Mouse (Mus musculus) cortical plate, adult 2 months (tissue): Measurements from ENCODE around the gene Cd37. TPM values are rescaled to one million over a fixed set of nuclear protein-coding genes. Genes with fewer than 3 reads are reported as not detected.

Experiments used
- H3K27ac ChIP-seq: fragments of 200-500 bp; 2 replicates; pipeline ENCODE4 v1.5.1; 2012; ENCODE audit warnings: low read length, control low read depth, inconsistent platforms; ENCODE audit not compliant: insufficient read depth
- H3K4me1 ChIP-seq: fragments of 200-500 bp; 2 replicates; pipeline ENCODE4 v1.6.1; 2011; ENCODE audit warnings: low read length; ENCODE audit not compliant: control insufficient read depth, insufficient read depth
- H3K4me3 ChIP-seq: fragments of 200-500 bp; 2 replicates; pipeline ENCODE4 v1.5.1; 2011; ENCODE audit warnings: mild to moderate bottlenecking, low read length, control low read depth; ENCODE audit not compliant: insufficient read depth
- CTCF ChIP-seq: fragments of 200-500 bp; IDR thresholded peaks from 2 replicates; pipeline ENCODE4 v1.5.1; 2011; ENCODE audit warnings: mild to moderate bottlenecking, control low read depth, low read length; ENCODE audit not compliant: insufficient read depth; ENCODE audit errors: extremely low read depth
- POLR2A ChIP-seq: fragments of 200-500 bp; IDR thresholded peaks from 2 replicates; pipeline ENCODE4 v1.6.1; 2011; ENCODE audit warnings: mild to moderate bottlenecking, low read length, control low read depth; ENCODE audit not compliant: insufficient read depth; ENCODE audit errors: extremely low read depth
- polyA plus RNA-seq: library from polyadenylated mRNA; depleted of rRNA; stranded (reverse); fragments of >200 nt; gene quantifications from 2 replicates; pipeline ENCODE4 v1.2.3, GENCODE M21; 2012; rRNA removed

Cd37 gene
- polyA plus RNA-seq, 1 experiment: 11.9 TPM

- H3K4me3 ChIP-seq: no peak overlapping the region
- H3K27ac ChIP-seq: no peak overlapping the region
- TF ChIP-seq POLR2A: no peak
- TF ChIP-seq CTCF: no peak
- 0 out of 2 replicates have a peak, but pooled peaks cover 2% of the 10 kb centered on the region for H3K4me1 ChIP-seq
Measured at GRCm38 (mm10) chr7:45193871-45194785, 44.8 kb downstream of the Cd37 start.

GRCm38 (mm10) chr7:45193406-45193805 lies 45.5 kb downstream of the Cd37 start:
- TF ChIP-seq CTCF (no peak), POLR2A (no peak)
- Histone ChIP-seq H3K4me3 (no peak overlapping the region), H3K27ac (no peak overlapping the region), H3K4me1 (peaks cover 2% of the 10 kb centered on the region; the same call in 1 of the 2 replicates)

GRCm38 (mm10) chr7:45192585-45193310 lies 46.2 kb downstream of the Cd37 start:
- Histone ChIP-seq H3K27ac (no peak overlapping the region), H3K4me3 (no peak overlapping the region), H3K4me1 (peaks cover 2% of the 10 kb centered on the region; the same call in 1 of the 2 replicates)
- TF ChIP-seq POLR2A: no peak
- TF ChIP-seq CTCF: no peak

GRCm38 (mm10) chr7:45191803-45192363 lies 47.0 kb downstream of the Cd37 start:
- peaks cover 2% of the 10 kb centered on the region; the same call in 1 of the 2 replicates for H3K4me1 ChIP-seq
- no peak overlapping the region for H3K27ac ChIP-seq
- H3K4me3 ChIP-seq: no peak overlapping the region
- no peak for TF ChIP-seq CTCF

- Histone ChIP-seq H3K4me3 (no peak overlapping the region), H3K4me1 (no peaks in the 10 kb centered on the region; the same call in 1 of the 2 replicates), H3K27ac (no peak overlapping the region)
- TF ChIP-seq CTCF (no peak), POLR2A (no peak)
Measured at GRCm38 (mm10) chr7:45191161-45191560, 47.8 kb downstream of the Cd37 start.

- no peaks in the 10 kb centered on the region; the same call in 1 of the 2 replicates for H3K4me1 ChIP-seq
- no peak overlapping the region for H3K27ac ChIP-seq
- no peak for TF ChIP-seq CTCF
- no peak for TF ChIP-seq POLR2A
- H3K4me3 ChIP-seq: no peak overlapping the region
Measured at GRCm38 (mm10) chr7:45190186-45190585, 48.7 kb downstream of the Cd37 start.

- TF ChIP-seq CTCF: no peak
- TF ChIP-seq POLR2A: 0 out of 2 replicates have a peak, but pooled peaks have one; percentile 5
- no peak overlapping the region for H3K4me3 ChIP-seq
- H3K4me1 ChIP-seq: no peaks in the 10 kb centered on the region; the same call in 1 of the 2 replicates
- H3K27ac ChIP-seq: no peak overlapping the region
Measured at GRCm38 (mm10) chr7:45189600-45189999, 49.3 kb downstream of the Cd37 start.

GRCm38 (mm10) chr7:45185921-45186320 lies 53.0 kb downstream of the Cd37 start:
- H3K27ac ChIP-seq: no peak overlapping the region
- H3K4me1 ChIP-seq: no peaks in the 10 kb centered on the region; the same call in 1 of the 2 replicates
- H3K4me3 ChIP-seq: no peak overlapping the region
- TF ChIP-seq CTCF: no peak
- no peak for TF ChIP-seq POLR2A

- Histone ChIP-seq H3K27ac (no peak overlapping the region), H3K4me1 (no peaks in the 10 kb centered on the region; the same call in 1 of the 2 replicates), H3K4me3 (no peak overlapping the region)
- TF ChIP-seq CTCF (no peak), POLR2A (no peak)
Measured at GRCm38 (mm10) chr7:45183672-45184071, 55.2 kb downstream of the Cd37 start.

Other genes starting within 250 kb of the Cd37 start
- gene Irf3, start 241.5 kb downstream of the Cd37 start, polyA plus RNA-seq: 82.4 and 87.4 TPM in 2 replicates
- 6.0 and 6.2 TPM in 2 replicates for gene Bcl2l12, start 240.4 kb downstream of the Cd37 start, polyA plus RNA-seq
- gene Scaf1, start 222.8 kb downstream of the Cd37 start, polyA plus RNA-seq: 126 and 128 TPM in 2 replicates
- gene Rras, start 221.2 kb downstream of the Cd37 start, polyA plus RNA-seq: 34.2 and 38.3 TPM in 2 replicates
- gene Prr12, start 186.2 kb downstream of the Cd37 start, polyA plus RNA-seq: 14.6 and 15.5 TPM in 2 replicates
- 89.5 and 92.3 TPM in 2 replicates for gene Nosip, start 176.7 kb downstream of the Cd37 start, polyA plus RNA-seq
- 21.4 and 23.2 TPM in 2 replicates for gene Prrg2, start 176.4 kb downstream of the Cd37 start, polyA plus RNA-seq
- 12.8 and 13.1 TPM in 2 replicates for gene Rcn3, start 146.9 kb downstream of the Cd37 start, polyA plus RNA-seq
- 30.7 and 37.0 TPM in 2 replicates for gene Fcgrt, start 135.3 kb downstream of the Cd37 start, polyA plus RNA-seq
- 361 and 402 TPM in 2 replicates for gene Rps11, start 114.7 kb downstream of the Cd37 start, polyA plus RNA-seq
- gene Rpl13a, start 110.4 kb downstream of the Cd37 start, polyA plus RNA-seq: 1,470 and 1,570 TPM in 2 replicates
- 0.08 and 0.32 TPM in 2 replicates for gene Gm45713, start 102.9 kb downstream of the Cd37 start, polyA plus RNA-seq
- 18.4 and 20.8 TPM in 2 replicates for gene Flt3l, start 102.7 kb downstream of the Cd37 start, polyA plus RNA-seq
- gene Pih1d1, start 84.8 kb downstream of the Cd37 start, polyA plus RNA-seq: 59.4 and 60.2 TPM in 2 replicates
- gene Aldh16a1, start 84.5 kb downstream of the Cd37 start, polyA plus RNA-seq: 8.1 and 10.3 TPM in 2 replicates
- gene Slc17a7, start 75.2 kb downstream of the Cd37 start, polyA plus RNA-seq: 1,033 and 1,121 TPM in 2 replicates
- gene Gfy, start 59.5 kb downstream of the Cd37 start, polyA plus RNA-seq: 0.38 and 0.62 TPM in 2 replicates
- not detected in 2 replicates for gene Pth2, start 58.1 kb downstream of the Cd37 start, polyA plus RNA-seq
- gene Ccdc155, start 34.2 kb downstream of the Cd37 start, polyA plus RNA-seq: 4.7 and 5.0 TPM in 2 replicates
- gene Dkkl1, start 27.0 kb downstream of the Cd37 start, polyA plus RNA-seq: 41.4 and 47.2 TPM in 2 replicates
- gene Tead2, start 23.4 kb downstream of the Cd37 start, polyA plus RNA-seq: 5.0 and 6.4 TPM in 2 replicates
- gene Slc6a16, start 2.0 kb upstream of the Cd37 start, polyA plus RNA-seq: 2.1 TPM in 2 replicates
- gene Slc6a21, start 38.4 kb upstream of the Cd37 start, polyA plus RNA-seq: 0.08 and 0.30 TPM in 2 replicates
- gene Trpm4, start 94.7 kb upstream of the Cd37 start, polyA plus RNA-seq: 29.1 and 35.1 TPM in 2 replicates
- 0.35 and 0.55 TPM in 2 replicates for gene Hrc, start 96.2 kb upstream of the Cd37 start, polyA plus RNA-seq
- 164 and 167 TPM in 2 replicates for gene Ppfia3, start 127.9 kb upstream of the Cd37 start, polyA plus RNA-seq
- 336 TPM in 2 replicates for gene Lin7b, start 131.5 kb upstream of the Cd37 start, polyA plus RNA-seq
- 720 and 793 TPM in 2 replicates for gene Snrnp70, start 156.6 kb upstream of the Cd37 start, polyA plus RNA-seq
- gene Kcna7, start 166.5 kb upstream of the Cd37 start, polyA plus RNA-seq: not detected in 2 replicates
- 0.04 and 0.08 TPM in 2 replicates for gene Ntf5, start 174.6 kb upstream of the Cd37 start, polyA plus RNA-seq
- gene Lhb, start 181.7 kb upstream of the Cd37 start, polyA plus RNA-seq: 0.17 TPM in 1 of 2 replicates, not detected in the other
- 25.7 and 26.4 TPM in 2 replicates for gene Gys1, start 195.7 kb upstream of the Cd37 start, polyA plus RNA-seq
- gene Ruvbl2, start 199.0 kb upstream of the Cd37 start, polyA plus RNA-seq: 41.7 and 47.4 TPM in 2 replicates
- 588 and 637 TPM in 2 replicates for gene Ftl1, start 220.8 kb upstream of the Cd37 start, polyA plus RNA-seq
- 99.4 and 103 TPM in 2 replicates for gene Bax, start 227.8 kb upstream of the Cd37 start, polyA plus RNA-seq
- 0.11 and 0.13 TPM in 2 replicates for gene Tulp2, start 242.8 kb upstream of the Cd37 start, polyA plus RNA-seq
- gene Gm45808, start 247.7 kb upstream of the Cd37 start, polyA plus RNA-seq: 0.19 TPM in 1 of 2 replicates, not detected in the other
- gene Dhdh, start 249.7 kb upstream of the Cd37 start, polyA plus RNA-seq: 5.9 and 6.5 TPM in 2 replicates